Mouse (Mus musculus) bone marrow macrophage, adult 2 months (primary cell): ENCODE measurements around the gene Kcnip2.

Experiments
- CTCF ChIP-seq: IDR thresholded peaks from 2 replicates; pipeline ENCODE4 v1.5.1; 2012; ENCODE audit warnings: low read depth, mild to moderate bottlenecking, low read length, moderate library complexity
- POLR2A ChIP-seq: IDR thresholded peaks from 2 replicates; pipeline ENCODE4 v1.6.1; 2012; ENCODE audit warnings: mild to moderate bottlenecking, low read depth, low read length, borderline replicate concordance

DNA sequence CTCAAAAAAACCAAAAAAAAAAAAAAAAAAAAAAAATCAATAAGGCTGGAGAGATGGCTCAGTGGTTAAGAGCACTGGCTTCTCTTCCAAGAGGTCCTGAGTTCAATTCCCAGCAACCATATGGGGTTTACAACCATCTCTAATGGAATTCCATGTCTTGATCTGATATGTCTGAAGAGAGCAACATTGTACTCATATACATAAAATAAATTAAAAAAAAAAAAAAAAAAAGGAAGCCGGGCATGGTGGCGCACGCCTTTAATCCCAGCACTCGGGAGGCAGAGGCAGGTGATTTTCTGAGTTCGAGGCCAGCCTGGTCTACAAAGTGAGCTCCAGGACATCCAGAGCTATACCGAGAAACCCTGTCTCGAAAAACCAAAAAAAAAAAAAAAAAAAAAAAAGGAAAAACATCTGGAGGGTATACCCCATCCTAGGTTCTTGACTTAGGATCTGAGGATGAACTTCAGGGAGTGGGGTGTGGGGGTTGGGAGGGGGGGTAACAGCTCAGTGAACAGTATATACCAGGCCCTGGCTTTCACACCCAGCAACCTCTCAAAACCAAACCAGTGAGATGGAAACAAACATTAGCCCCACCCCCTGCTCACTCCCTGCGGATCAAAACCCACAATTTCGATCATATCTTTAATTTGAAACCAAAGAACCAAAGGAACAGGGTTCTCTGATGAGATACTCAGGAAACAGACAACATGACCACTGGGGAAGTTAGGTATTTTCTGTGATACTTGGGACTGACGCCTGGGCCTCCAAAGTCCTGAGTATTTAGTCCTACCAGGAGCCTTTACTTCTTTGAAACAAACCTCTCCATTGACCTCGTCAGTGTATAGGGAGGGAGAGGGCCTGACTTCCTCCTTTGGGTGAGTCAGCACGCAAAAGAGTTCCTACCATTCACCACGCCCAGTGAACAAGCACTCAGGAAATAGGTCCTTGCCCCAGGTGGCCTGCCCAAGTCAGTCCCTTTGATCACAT, 25.7 kb downstream of the Kcnip2 start:
- TF ChIP-seq POLR2A (no peak), CTCF (no peak)
